Mouse (Mus musculus) embryonic fibroblast, embryonic 13.5 days (primary cell): Measurements from ENCODE around the gene Cplx1.

Experiments
- CTCF ChIP-seq: IDR thresholded peaks from 2 replicates; pipeline ENCODE4 v1.5.1; 2011; ENCODE audit warnings: mild to moderate bottlenecking, control low read depth, low read length, moderate library complexity, borderline replicate concordance; ENCODE audit not compliant: insufficient read depth
- POLR2A ChIP-seq: IDR thresholded peaks from 2 replicates; pipeline ENCODE4 v1.6.1; 2011; ENCODE audit warnings: low read depth, mild to moderate bottlenecking, control low read depth, low read length, moderate library complexity

DNA sequence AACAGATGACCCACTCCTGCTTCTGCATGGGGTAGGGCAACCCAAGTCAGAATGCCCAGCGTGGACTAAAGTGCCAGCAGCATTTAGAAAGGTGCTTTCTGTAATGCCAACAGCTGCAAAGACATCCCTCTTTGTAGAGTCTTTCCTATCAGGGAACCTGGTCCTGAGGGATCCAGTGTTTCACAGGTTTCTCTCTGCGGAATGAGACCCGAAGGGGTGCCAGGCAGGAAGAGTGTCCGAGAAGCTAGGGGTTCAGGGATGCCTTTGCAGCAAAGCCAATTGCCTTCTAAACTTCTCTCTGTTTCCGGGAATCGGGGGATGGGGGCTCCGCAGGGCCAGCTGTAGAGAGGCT is 711 bp downstream of the Cplx1 start:
- TF ChIP-seq CTCF, result no peak
- TF ChIP-seq POLR2A, result no peak
